Comparison of ENCODE assay signal across 27 mouse cellular contexts in the genomic region with DNA sequence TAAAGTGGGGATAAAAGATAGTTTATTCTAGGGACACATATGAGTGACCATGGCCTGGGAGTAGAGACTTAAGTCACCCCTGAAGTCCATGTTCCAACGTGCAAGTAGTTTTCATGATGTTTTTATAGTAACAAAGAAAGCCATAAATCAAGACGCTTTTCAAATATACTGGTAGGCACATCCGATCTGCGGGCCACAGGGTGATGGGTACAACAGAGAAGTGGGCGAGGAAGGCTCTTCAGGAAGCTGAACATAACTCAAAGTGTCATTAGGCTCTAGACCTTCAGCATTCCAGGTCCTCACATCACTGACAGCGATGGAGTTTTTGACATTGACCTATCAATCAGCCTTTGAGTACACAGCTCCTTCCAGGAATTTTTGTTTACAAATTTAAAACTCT. TPM values are rescaled to one million over a fixed set of nuclear protein-coding genes. Genes with fewer than 3 reads are reported as not detected.
"Had no signal": no experiment of that assay in that cellular context is flagged by ENCODE, and none has a peak within 500 bp of the region (broad histone marks: within the 10 kb centered on the region; RNA-seq: fewer than 3 reads in every experiment).

No protein-coding gene starts in this region.

- H3K4me2 ChIP-seq: heart, embryonic 12.5 days; hindbrain, embryonic 14.5 days; kidney, embryonic 15.5 days; limb, embryonic 12.5 days; liver, embryonic 11.5 days; liver, embryonic 13.5 days had no signal

- H3K4me3 ChIP-seq: heart, embryonic 10.5 days; heart, embryonic 12.5 days; kidney, embryonic 15.5 days; layer of hippocampus, adult 2 months; left cerebral cortex, adult 2 months; limb, embryonic 10.5 days; limb, embryonic 12.5 days; liver, embryonic 13.5 days had no signal

- H3K36me3 ChIP-seq: heart, embryonic 10.5 days; heart, embryonic 12.5 days; kidney, embryonic 15.5 days; limb, embryonic 10.5 days; limb, embryonic 12.5 days; liver, embryonic 13.5 days had no signal

- H3K4me1 ChIP-seq: heart, embryonic 10.5 days; heart, embryonic 12.5 days; limb, embryonic 12.5 days; liver, embryonic 13.5 days had no signal

- H3K9me3 ChIP-seq: heart, embryonic 10.5 days; kidney, embryonic 15.5 days; limb, embryonic 10.5 days; limb, embryonic 12.5 days; liver, embryonic 13.5 days had no signal

- H3K27me3 ChIP-seq: heart, embryonic 12.5 days; kidney, embryonic 15.5 days; limb, embryonic 12.5 days; liver, embryonic 13.5 days had no signal

- ATAC-seq: forebrain, postnatal 0 days; hindbrain, embryonic 16.5 days; inflammation-experienced regulatory T-cells, adult 6 months; intestine, postnatal 0 days had no signal

- H3K27ac ChIP-seq: heart, embryonic 10.5 days; hindbrain, embryonic 14.5 days; kidney, embryonic 15.5 days; layer of hippocampus, adult 2 months; left cerebral cortex, adult 2 months; limb, embryonic 10.5 days; limb, embryonic 12.5 days; liver, embryonic 13.5 days had no signal

- DNase-seq: forebrain, postnatal 0 days; gastrocnemius, postnatal 14 days; gastrocnemius, postnatal 36 days; heart, adult 18-20 months; heart, postnatal 10 days; heart, postnatal 36 days; kidney, adult 2 months; kidney, adult 9 months; kidney, postnatal 10 days; kidney, postnatal 25 days; kidney, postnatal 4 days; liver; liver, embryonic 13.5 days had no signal

- H3K9ac ChIP-seq: forebrain, postnatal 0 days; heart, embryonic 12.5 days; hindbrain, embryonic 14.5 days; kidney, embryonic 15.5 days; limb, embryonic 12.5 days; liver, embryonic 13.5 days had no signal

RNA-seq across cellular contexts. Expression of gene Kcne3, which starts 45.7 kb away (rescaled TPM):
- total RNA-seq: forebrain, postnatal 0 days; layer of hippocampus, postnatal 10 days; left cerebral cortex, postnatal 14 days had no signal
- polyA plus RNA-seq: forebrain, postnatal 0 days; inflammation-experienced regulatory T-cells, adult 6 months had no signal
